ENCODE assay signal across 10 mouse cellular contexts in the genomic region with DNA sequence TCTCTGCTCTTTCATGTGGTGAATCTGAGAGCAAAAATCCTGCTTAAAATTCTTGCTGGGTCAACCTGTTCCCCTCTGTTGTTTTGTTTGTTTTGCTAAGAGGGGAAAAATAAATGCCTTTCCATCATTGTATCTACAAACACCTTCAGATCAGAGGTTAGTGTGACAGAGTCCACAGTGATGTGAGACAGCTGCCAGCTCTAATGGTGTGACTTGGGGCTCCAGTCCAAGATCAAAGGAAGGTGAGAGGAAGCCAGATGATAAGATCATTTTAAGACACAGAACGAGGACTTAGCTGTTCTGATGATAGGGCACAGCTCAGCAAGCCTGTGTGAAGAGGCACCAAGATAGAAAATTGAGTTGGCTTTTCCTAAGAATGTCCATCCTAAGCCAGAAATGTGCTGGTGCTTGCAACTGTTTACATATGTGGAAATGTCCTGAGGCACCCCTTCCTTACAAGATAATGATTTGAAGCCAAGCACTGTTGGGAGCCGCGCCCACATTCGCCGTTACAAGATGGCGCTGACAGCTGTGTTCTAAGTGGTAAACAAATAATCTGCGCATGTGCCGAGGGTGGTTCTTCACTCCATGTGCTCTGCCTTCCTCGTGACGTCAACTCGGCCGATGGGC.
DNase-seq lines count a peak whose midpoint lies in the region; ATAC-seq lines count a peak whose summit lies in the region.
"Had no signal": no experiment of that assay in that cellular context is flagged by ENCODE, and none has a peak within 500 bp of the region (broad histone marks: within the 10 kb centered on the region; RNA-seq: fewer than 3 reads in every experiment).

No protein-coding gene starts in this region.

- H3K4me3 ChIP-seq in heart, embryonic 15.5 days, result no peak overlapping the region
- H3K4me3 ChIP-seq in heart, embryonic 10.5 days, result no peak overlapping the region
- no peak overlapping the region for H3K4me3 ChIP-seq in midbrain, embryonic 13.5 days (replicated peaks)
- no peak overlapping the region for H3K4me3 ChIP-seq in midbrain, embryonic 14.5 days (replicated peaks; ENCODE audit: low read depth, low read length)
- no peak overlapping the region for H3K4me3 ChIP-seq in forebrain, embryonic 16.5 days (replicated peaks; ENCODE audit: low read length)

- no peak overlapping the region for H3K9ac ChIP-seq in heart, embryonic 15.5 days
- H3K9ac ChIP-seq in midbrain, embryonic 13.5 days (replicated peaks), result no peak overlapping the region
- no peak overlapping the region for H3K9ac ChIP-seq in midbrain, embryonic 14.5 days (replicated peaks; ENCODE audit: low read length)
- no peak overlapping the region for H3K9ac ChIP-seq in forebrain, embryonic 16.5 days (replicated peaks; ENCODE audit: low read depth, low read length)
- H3K9ac ChIP-seq: liver, embryonic 14.5 days had no signal

- WGBS in heart, embryonic 15.5 days, result 81% methylated on average over 8 of the region's 12 CpGs
- WGBS in heart, embryonic 10.5 days, result 89% methylated on average over 8 of the region's 12 CpGs
- WGBS in midbrain, embryonic 13.5 days, result 93% methylated on average over 8 of the region's 12 CpGs
- WGBS in midbrain, embryonic 14.5 days, result 86% methylated on average over 7 of the region's 12 CpGs
- 78% methylated on average over 6 of the region's 12 CpGs for WGBS in forebrain, embryonic 16.5 days

- no peaks in the 10 kb centered on the region; the same call in 1 of the 2 replicates for H3K36me3 ChIP-seq in heart, embryonic 15.5 days
- H3K36me3 ChIP-seq in heart, embryonic 10.5 days, result peaks cover 6% of the 10 kb centered on the region; the same call in 1 of the 2 replicates
- H3K36me3 ChIP-seq in midbrain, embryonic 13.5 days, result no peaks in the 10 kb centered on the region
- no peaks in the 10 kb centered on the region for H3K36me3 ChIP-seq in midbrain, embryonic 14.5 days (ENCODE audit: control insufficient read depth, insufficient read depth, low read length)
- H3K36me3 ChIP-seq in forebrain, embryonic 16.5 days (ENCODE audit: control insufficient read depth, insufficient read depth), result no peaks in the 10 kb centered on the region

- no peak overlapping the region for H3K4me2 ChIP-seq in heart, embryonic 15.5 days
- no peak overlapping the region for H3K4me2 ChIP-seq in midbrain, embryonic 13.5 days (replicated peaks)
- H3K4me2 ChIP-seq in midbrain, embryonic 14.5 days (ENCODE audit: low read length), result no peak overlapping the region
- H3K4me2 ChIP-seq in forebrain, embryonic 16.5 days (ENCODE audit: low read length), result no peak overlapping the region

- ATAC-seq in heart, embryonic 15.5 days (replicated peaks; ENCODE audit: insufficient number of reproducible peaks, insufficient read depth, low FRiP score, low read depth), result no peak
- ATAC-seq in midbrain, embryonic 13.5 days, result no peak
- ATAC-seq in midbrain, embryonic 14.5 days (ENCODE audit: low FRiP score, low TSS enrichment), result no peak
- peak; percentile 38 for ATAC-seq in forebrain, embryonic 16.5 days

- H3K27me3 ChIP-seq in heart, embryonic 15.5 days, result no peaks in the 10 kb centered on the region
- no peaks in the 10 kb centered on the region for H3K27me3 ChIP-seq in heart, embryonic 10.5 days (ENCODE audit: insufficient read depth, poor library complexity, severe bottlenecking)
- no peaks in the 10 kb centered on the region for H3K27me3 ChIP-seq in midbrain, embryonic 13.5 days
- no peaks in the 10 kb centered on the region for H3K27me3 ChIP-seq in midbrain, embryonic 14.5 days (ENCODE audit: control insufficient read depth, insufficient read depth, low read length)
- no peaks in the 10 kb centered on the region for H3K27me3 ChIP-seq in forebrain, embryonic 16.5 days (replicated peaks; ENCODE audit: control insufficient read depth, insufficient read depth, low read length)

- 0 out of 2 replicates have a peak overlapping the region, but pooled peaks have one; percentile 33 for H3K27ac ChIP-seq in heart, embryonic 15.5 days
- H3K27ac ChIP-seq in heart, embryonic 10.5 days, result no peak overlapping the region
- H3K27ac ChIP-seq in midbrain, embryonic 13.5 days, result peak overlapping the region; percentile 35
- no peak overlapping the region for H3K27ac ChIP-seq in midbrain, embryonic 14.5 days (replicated peaks; ENCODE audit: low read depth, low read length)
- H3K27ac ChIP-seq in forebrain, embryonic 16.5 days (ENCODE audit: low read length), result peak overlapping the region; percentile 80
- H3K27ac ChIP-seq: liver, embryonic 14.5 days had no signal

- no peaks in the 10 kb centered on the region for H3K9me3 ChIP-seq in heart, embryonic 15.5 days (replicated peaks)
- no peaks in the 10 kb centered on the region for H3K9me3 ChIP-seq in heart, embryonic 10.5 days
- no peaks in the 10 kb centered on the region for H3K9me3 ChIP-seq in midbrain, embryonic 13.5 days
- no peaks in the 10 kb centered on the region for H3K9me3 ChIP-seq in midbrain, embryonic 14.5 days (ENCODE audit: control insufficient read depth, low read length)
- H3K9me3 ChIP-seq in forebrain, embryonic 16.5 days (ENCODE audit: control insufficient read depth, low read length), result no peaks in the 10 kb centered on the region

- H3K4me1 ChIP-seq in heart, embryonic 15.5 days (replicated peaks), result no peaks in the 10 kb centered on the region
- no peaks in the 10 kb centered on the region for H3K4me1 ChIP-seq in heart, embryonic 10.5 days
- H3K4me1 ChIP-seq in midbrain, embryonic 13.5 days (replicated peaks), result peaks cover 12% of the 10 kb centered on the region
- H3K4me1 ChIP-seq in midbrain, embryonic 14.5 days (ENCODE audit: control insufficient read depth, insufficient read depth, low read length), result 0 out of 2 replicates have a peak, but pooled peaks cover 3% of the 10 kb centered on the region
- H3K4me1 ChIP-seq in forebrain, embryonic 16.5 days (replicated peaks; ENCODE audit: control insufficient read depth, insufficient read depth, low read length), result peaks cover 11% of the 10 kb centered on the region

- DNase-seq in heart, embryonic 10.5 days (ENCODE audit: low spot score), result no peak
- no peak for DNase-seq in midbrain, embryonic 14.5 days
- peak; percentile 44 for DNase-seq in lung, postnatal 36 days
- no peak for DNase-seq in adrenal gland, postnatal 36 days
- DNase-seq in urinary bladder, postnatal 25 days (ENCODE audit: low spot score), result no peak
- DNase-seq: kidney, adult 2 months had no signal

Comparison
In these comparisons a context has a peak if more than half of its experiments do, and no peak if none do; other contexts are left out.
1. H3K27ac ChIP-seq: peak in heart, embryonic 15.5 days (single experiment), midbrain, embryonic 13.5 days (single experiment) and forebrain, embryonic 16.5 days (single experiment); none in heart, embryonic 10.5 days (single experiment) and midbrain, embryonic 14.5 days (single experiment).